Mouse (Mus musculus) hematopoietic stem cell, adult 5-6 weeks (primary cell): ENCODE data around the gene Palm2. TPM values are rescaled to one million over a fixed set of nuclear protein-coding genes. Genes with fewer than 3 reads are reported as not detected.

Experiments used
- ATAC-seq, 2 experiments: fragments of 125-278 bp in 1 of 2; replicated peaks in 1 of 2; 2 replicates each; pipeline ENCODE4 v1.8.0; 2016 to 2017; ENCODE audit warnings: inconsistent platforms in 2 of 2, mild to moderate bottlenecking in 2 of 2, moderate number of reproducible peaks in 2 of 2, low read depth in 1 of 2, moderate TSS enrichment in 1 of 2; ENCODE audit not compliant: low FRiP score in 2 of 2, poor library complexity in 2 of 2, severe bottlenecking in 2 of 2, insufficient read depth in 1 of 2, low TSS enrichment in 1 of 2
- total RNA-seq: library from RNA; stranded (forward); fragments of 172-1452, 232-1000 nt; gene quantifications from 2 replicates; pipeline ENCODE4 v1.2.3, GENCODE M21; 2017

Gene Palm2
- total RNA-seq, 1 experiment from 2014 or later = not detected

- no peak for ATAC-seq
Observed at GRCm38 (mm10) chr4:57504792-57505191, 70.7 kb downstream of the Palm2 start.

- ATAC-seq = no peak
Observed at GRCm38 (mm10) chr4:57510576-57510975, 76.5 kb downstream of the Palm2 start.

- no peak for ATAC-seq
Observed at GRCm38 (mm10) chr4:57511734-57512133, 77.7 kb downstream of the Palm2 start.

- no peak for ATAC-seq
Observed at GRCm38 (mm10) chr4:57513241-57513933, 79.3 kb downstream of the Palm2 start.

GRCm38 (mm10) chr4:57514003-57514937 lies 80.2 kb downstream of the Palm2 start:
- ATAC-seq = no peak

- ATAC-seq = no peak
Observed at GRCm38 (mm10) chr4:57515356-57515755, 81.3 kb downstream of the Palm2 start.

- no peak for ATAC-seq
Observed at GRCm38 (mm10) chr4:57523456-57523855, 89.4 kb downstream of the Palm2 start.

- no peak for ATAC-seq
Observed at GRCm38 (mm10) chr4:57524461-57524860, 90.4 kb downstream of the Palm2 start.

GRCm38 (mm10) chr4:57525221-57526011 lies 91.4 kb downstream of the Palm2 start:
- ATAC-seq = no peak

- no peak for ATAC-seq
Observed at GRCm38 (mm10) chr4:57528296-57528695, 94.2 kb downstream of the Palm2 start.

GRCm38 (mm10) chr4:57533686-57534085 lies 99.6 kb downstream of the Palm2 start:
- no peak for ATAC-seq

GRCm38 (mm10) chr4:57534232-57534631 lies 100.2 kb downstream of the Palm2 start:
- no peak for ATAC-seq

GRCm38 (mm10) chr4:57535087-57535486 lies 101.0 kb downstream of the Palm2 start:
- ATAC-seq = no peak

GRCm38 (mm10) chr4:57538029-57538688 lies 104.1 kb downstream of the Palm2 start:
- ATAC-seq = no peak

GRCm38 (mm10) chr4:57543692-57544256 lies 109.7 kb downstream of the Palm2 start:
- no peak for ATAC-seq

- ATAC-seq = no peak
Observed at GRCm38 (mm10) chr4:57547785-57548184, 113.7 kb downstream of the Palm2 start.

- no peak for ATAC-seq
Observed at GRCm38 (mm10) chr4:57550216-57550615, 116.2 kb downstream of the Palm2 start.
